Mouse (Mus musculus): ENCODE data around the gene Otop3. TPM values are rescaled to one million over a fixed set of nuclear protein-coding genes. Genes with fewer than 3 reads are reported as not detected.

Gene Otop3
- polyA plus RNA-seq, 1 experiment from 2014 or later: 4.6 TPM

GRCm38 (mm10) chr11:115366706-115367394 is 32.3 kb downstream of the Otop3 start:
- Histone ChIP-seq H3K27me3 (ENCODE audit: control insufficient read depth, insufficient read depth, low read length) (peaks cover 15% of the 10 kb centered on the region), H3K27ac (ENCODE audit: low read length) (peak overlapping the region; percentile 62), H3K4me3 (replicated peaks; ENCODE audit: low read length) (peak overlapping the region; percentile 63), H3K9ac (ENCODE audit: low read length) (peak overlapping the region; percentile 77), H3K4me2 (ENCODE audit: low read depth, low read length) (peak overlapping the region; percentile 82), H3K36me3 (ENCODE audit: control insufficient read depth, insufficient read depth, low read length) (no peaks in the 10 kb centered on the region), H3K4me1 (ENCODE audit: control insufficient read depth, insufficient read depth, low read length) (peaks cover 33% of the 10 kb centered on the region), H3K9me3 (replicated peaks; ENCODE audit: control insufficient read depth, low read length) (no peaks in the 10 kb centered on the region)
- no peak for ATAC-seq (ENCODE audit: insufficient read depth, low FRiP score)
- 5% methylated on average over 28 of the region's 28 CpGs for WGBS

GRCm38 (mm10) chr11:115367395-115367944 is 32.9 kb downstream of the Otop3 start, which contains the start of gene Hid1:
Gene Hid1 (minus strand): TSS chr11:115367756.
- under 1% methylated on average over 39 of the region's 39 CpGs for WGBS
- Histone ChIP-seq H3K36me3 (ENCODE audit: control insufficient read depth, insufficient read depth, low read length) (no peaks in the 10 kb centered on the region), H3K9ac (ENCODE audit: low read length) (peak within 1 kb of the TSS; percentile 77), H3K4me2 (ENCODE audit: low read depth, low read length) (peak within 1 kb of the TSS; percentile 82), H3K4me3 (replicated peaks; ENCODE audit: low read length) (peak within 1 kb of the TSS; percentile 63), H3K4me1 (ENCODE audit: control insufficient read depth, insufficient read depth, low read length) (peaks cover 33% of the 10 kb centered on the region), H3K27ac (ENCODE audit: low read length) (peak within 1 kb of the TSS; percentile 62), H3K9me3 (replicated peaks; ENCODE audit: control insufficient read depth, low read length) (no peaks in the 10 kb centered on the region), H3K27me3 (ENCODE audit: control insufficient read depth, insufficient read depth, low read length) (peaks cover 15% of the 10 kb centered on the region)
- peak; percentile 75 for ATAC-seq (ENCODE audit: insufficient read depth, low FRiP score)

GRCm38 (mm10) chr11:115370368-115370767 is 35.8 kb downstream of the Otop3 start:
- Histone ChIP-seq H3K4me1 (ENCODE audit: control insufficient read depth, insufficient read depth, low read length) (peaks cover 25% of the 10 kb centered on the region), H3K9ac (ENCODE audit: low read length) (no peak overlapping the region), H3K4me3 (replicated peaks; ENCODE audit: low read length) (no peak overlapping the region), H3K4me2 (ENCODE audit: low read depth, low read length) (no peak overlapping the region), H3K36me3 (ENCODE audit: control insufficient read depth, insufficient read depth, low read length) (no peaks in the 10 kb centered on the region), H3K27me3 (ENCODE audit: control insufficient read depth, insufficient read depth, low read length) (peaks cover 28% of the 10 kb centered on the region), H3K27ac (ENCODE audit: low read length) (no peak overlapping the region), H3K9me3 (replicated peaks; ENCODE audit: control insufficient read depth, low read length) (no peaks in the 10 kb centered on the region)
- no peak for ATAC-seq (ENCODE audit: insufficient read depth, low FRiP score)
- 52% methylated on average over 7 of the region's 7 CpGs for WGBS

- Histone ChIP-seq H3K27me3 (ENCODE audit: control insufficient read depth, insufficient read depth, low read length) (peaks cover 27% of the 10 kb centered on the region), H3K4me2 (ENCODE audit: low read depth, low read length) (no peak overlapping the region), H3K4me3 (replicated peaks; ENCODE audit: low read length) (no peak overlapping the region), H3K9ac (ENCODE audit: low read length) (no peak overlapping the region), H3K4me1 (ENCODE audit: control insufficient read depth, insufficient read depth, low read length) (peaks cover 18% of the 10 kb centered on the region), H3K27ac (ENCODE audit: low read length) (no peak overlapping the region), H3K9me3 (replicated peaks; ENCODE audit: control insufficient read depth, low read length) (no peaks in the 10 kb centered on the region), H3K36me3 (ENCODE audit: control insufficient read depth, insufficient read depth, low read length) (no peaks in the 10 kb centered on the region)
- no peak for ATAC-seq (ENCODE audit: insufficient read depth, low FRiP score)
- WGBS: 53% methylated on average over 8 of the region's 8 CpGs
These were observed 36.8 kb downstream of the Otop3 start for GRCm38 (mm10) chr11:115371354-115371753.

GRCm38 (mm10) chr11:115372015-115372414 is 37.5 kb downstream of the Otop3 start:
- 53% methylated on average over 1 of the region's 1 CpGs for WGBS
- Histone ChIP-seq H3K27ac (ENCODE audit: low read length) (no peak overlapping the region), H3K27me3 (ENCODE audit: control insufficient read depth, insufficient read depth, low read length) (peaks cover 20% of the 10 kb centered on the region), H3K4me3 (replicated peaks; ENCODE audit: low read length) (no peak overlapping the region), H3K9me3 (replicated peaks; ENCODE audit: control insufficient read depth, low read length) (no peaks in the 10 kb centered on the region), H3K4me1 (ENCODE audit: control insufficient read depth, insufficient read depth, low read length) (peaks cover 13% of the 10 kb centered on the region), H3K36me3 (ENCODE audit: control insufficient read depth, insufficient read depth, low read length) (no peaks in the 10 kb centered on the region), H3K9ac (ENCODE audit: low read length) (no peak overlapping the region), H3K4me2 (ENCODE audit: low read depth, low read length) (no peak overlapping the region)
- peak; percentile 65; the same call in 1 of the 2 replicates for ATAC-seq (ENCODE audit: insufficient read depth, low FRiP score)

- Histone ChIP-seq H3K4me2 (ENCODE audit: low read depth, low read length) (no peak overlapping the region), H3K4me3 (replicated peaks; ENCODE audit: low read length) (no peak overlapping the region), H3K27me3 (ENCODE audit: control insufficient read depth, insufficient read depth, low read length) (peaks cover 20% of the 10 kb centered on the region), H3K9me3 (replicated peaks; ENCODE audit: control insufficient read depth, low read length) (no peaks in the 10 kb centered on the region), H3K9ac (ENCODE audit: low read length) (no peak overlapping the region), H3K36me3 (ENCODE audit: control insufficient read depth, insufficient read depth, low read length) (no peaks in the 10 kb centered on the region), H3K4me1 (ENCODE audit: control insufficient read depth, insufficient read depth, low read length) (peaks cover 7% of the 10 kb centered on the region), H3K27ac (ENCODE audit: low read length) (no peak overlapping the region)
- WGBS: 49% methylated on average over 2 of the region's 2 CpGs
- ATAC-seq (ENCODE audit: insufficient read depth, low FRiP score): no peak
These were observed 38.2 kb downstream of the Otop3 start for GRCm38 (mm10) chr11:115372737-115373136.

- Histone ChIP-seq H3K27ac (ENCODE audit: low read length) (no peak overlapping the region), H3K27me3 (ENCODE audit: control insufficient read depth, insufficient read depth, low read length) (peaks cover 13% of the 10 kb centered on the region), H3K4me1 (ENCODE audit: control insufficient read depth, insufficient read depth, low read length) (peaks cover 7% of the 10 kb centered on the region), H3K36me3 (ENCODE audit: control insufficient read depth, insufficient read depth, low read length) (no peaks in the 10 kb centered on the region), H3K9me3 (replicated peaks; ENCODE audit: control insufficient read depth, low read length) (no peaks in the 10 kb centered on the region), H3K9ac (ENCODE audit: low read length) (peak overlapping the region; percentile 63), H3K4me2 (ENCODE audit: low read depth, low read length) (peak overlapping the region; percentile 64), H3K4me3 (replicated peaks; ENCODE audit: low read length) (peak overlapping the region; percentile 36)
- WGBS: 1% methylated on average over 30 of the region's 30 CpGs
- ATAC-seq (ENCODE audit: insufficient read depth, low FRiP score): no peak
These were observed 39.5 kb downstream of the Otop3 start for GRCm38 (mm10) chr11:115373805-115374694.

- no peaks in the 10 kb centered on the region for H3K36me3 ChIP-seq (ENCODE audit: control insufficient read depth, insufficient read depth, low read length)
- H3K9me3 ChIP-seq (replicated peaks; ENCODE audit: control insufficient read depth, low read length): no peaks in the 10 kb centered on the region
- H3K27ac ChIP-seq (ENCODE audit: low read length): no peak overlapping the region
- no peak overlapping the region; the same call in 1 of the 2 replicates for H3K4me3 ChIP-seq (replicated peaks; ENCODE audit: low read length)
- no peak overlapping the region for H3K9ac ChIP-seq (ENCODE audit: low read length)
- WGBS: 55% methylated on average over 12 of the region's 12 CpGs
- H3K27me3 ChIP-seq (ENCODE audit: control insufficient read depth, insufficient read depth, low read length): peaks cover 13% of the 10 kb centered on the region
- peak overlapping the region; percentile 64; the same call in 1 of the 2 replicates for H3K4me2 ChIP-seq (ENCODE audit: low read depth, low read length)
- no peak for ATAC-seq (ENCODE audit: insufficient read depth, low FRiP score)
- peaks cover 7% of the 10 kb centered on the region for H3K4me1 ChIP-seq (ENCODE audit: control insufficient read depth, insufficient read depth, low read length)
These were observed 40.3 kb downstream of the Otop3 start for GRCm38 (mm10) chr11:115374695-115375425.

Data from stomach, embryonic 16.5 days (tissue).